ENCODE assay signal across 27 mouse cellular contexts in the genomic region with DNA sequence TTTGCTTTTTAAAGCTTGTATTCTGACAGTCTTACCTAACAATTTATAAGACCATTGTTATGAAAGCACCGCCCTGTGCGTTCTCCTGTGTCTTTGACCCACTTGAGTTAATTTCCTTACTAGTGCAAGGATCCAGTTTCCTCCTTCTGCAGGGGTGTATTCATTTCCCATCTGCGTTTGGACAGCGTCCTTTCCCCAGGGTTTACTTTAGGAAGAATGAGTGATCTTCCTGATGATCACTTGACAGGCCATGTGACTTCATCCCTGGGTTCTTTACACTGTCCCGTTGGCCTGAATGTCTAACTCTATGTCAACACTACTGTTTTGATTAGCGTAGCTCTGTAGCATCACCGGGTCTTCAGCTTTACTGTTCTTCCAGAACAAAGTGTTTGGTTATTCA.
"Had no signal": no experiment of that assay in that cellular context is flagged by ENCODE, and none has a peak within 500 bp of the region (broad histone marks: within the 10 kb centered on the region; RNA-seq: fewer than 3 reads in every experiment).

No protein-coding gene starts in this region.

- H3K36me3 ChIP-seq: heart, embryonic 10.5 days; heart, embryonic 12.5 days; hindbrain, embryonic 10.5 days; hindbrain, embryonic 12.5 days; intestine, embryonic 15.5 days; limb, embryonic 10.5 days; limb, embryonic 12.5 days; liver, embryonic 13.5 days; liver, embryonic 15.5 days had no signal

- H3K9ac ChIP-seq: heart, embryonic 12.5 days; hindbrain, embryonic 12.5 days; hindbrain, embryonic 14.5 days; intestine, embryonic 15.5 days; limb, embryonic 12.5 days; liver, embryonic 13.5 days; liver, embryonic 15.5 days had no signal

- ATAC-seq: hindbrain, embryonic 16.5 days; inflammation-experienced regulatory T-cells, adult 6 months; intestine, embryonic 15.5 days; intestine, postnatal 0 days had no signal

- H3K27ac ChIP-seq: gastrocnemius, adult 2 months; heart, adult 2 months; heart, embryonic 10.5 days; hindbrain, embryonic 10.5 days; hindbrain, embryonic 12.5 days; hindbrain, embryonic 14.5 days; intestine, embryonic 15.5 days; layer of hippocampus, adult 2 months; left cerebral cortex, adult 2 months; limb, embryonic 10.5 days; limb, embryonic 12.5 days; liver, embryonic 13.5 days; liver, embryonic 15.5 days had no signal

- H3K9me3 ChIP-seq: heart, embryonic 10.5 days; heart, embryonic 12.5 days; hindbrain, embryonic 12.5 days; intestine, embryonic 15.5 days; limb, embryonic 10.5 days; limb, embryonic 12.5 days; liver, embryonic 13.5 days; liver, embryonic 15.5 days had no signal

- DNase-seq: gastrocnemius, adult 2 months; gastrocnemius, postnatal 10 days; gastrocnemius, postnatal 25 days; heart, adult 2 months; heart, postnatal 10 days; heart, postnatal 36 days; kidney, adult 2 months; kidney, adult 9 months; kidney, postnatal 14 days; kidney, postnatal 4 days; liver; liver, embryonic 13.5 days had no signal

- H3K4me1 ChIP-seq: heart, embryonic 10.5 days; heart, embryonic 12.5 days; hindbrain, embryonic 12.5 days; intestine, embryonic 15.5 days; limb, embryonic 10.5 days; limb, embryonic 12.5 days; liver, embryonic 13.5 days; liver, embryonic 15.5 days had no signal

- H3K27me3 ChIP-seq: heart, embryonic 12.5 days; hindbrain, embryonic 12.5 days; intestine, embryonic 15.5 days; limb, embryonic 12.5 days; liver, embryonic 13.5 days; liver, embryonic 15.5 days had no signal

- H3K4me3 ChIP-seq: gastrocnemius, adult 2 months; heart, adult 2 months; heart, embryonic 10.5 days; heart, embryonic 12.5 days; hindbrain, embryonic 10.5 days; hindbrain, embryonic 12.5 days; intestine, embryonic 15.5 days; layer of hippocampus, adult 2 months; left cerebral cortex, adult 2 months; limb, embryonic 10.5 days; limb, embryonic 12.5 days; liver, embryonic 13.5 days; liver, embryonic 15.5 days had no signal

- H3K4me2 ChIP-seq: heart, embryonic 12.5 days; hindbrain, embryonic 12.5 days; hindbrain, embryonic 14.5 days; intestine, embryonic 15.5 days; limb, embryonic 12.5 days; liver, embryonic 11.5 days; liver, embryonic 13.5 days; liver, embryonic 15.5 days had no signal
